Mouse (Mus musculus) forebrain, embryonic 10.5 days (tissue): Measurements from ENCODE around the gene Myof. TPM values are rescaled to one million over a fixed set of nuclear protein-coding genes. Genes with fewer than 3 reads are reported as not detected.

Source experiments
- DNase-seq: peaks from one replicate; pipeline ENCODE4 v3.0.0-alpha.2; 2017; ENCODE audit warnings: low spot score; ENCODE audit errors: extremely low spot score
- H3K27ac ChIP-seq: fragments of 300-500 bp; sonication (generic); 2 replicates; pipeline ENCODE4 v1.5.1; 2016; ENCODE audit warnings: mild to moderate bottlenecking
- H3K27me3 ChIP-seq: fragments of 300-500 bp; sonication (generic); 2 replicates; pipeline ENCODE4 v1.6.1; 2016; ENCODE audit warnings: mild to moderate bottlenecking; ENCODE audit not compliant: poor library complexity, severe bottlenecking
- H3K36me3 ChIP-seq: fragments of 300-500 bp; sonication (generic); replicated peaks from 2 replicates; pipeline ENCODE4 v1.6.1; 2016; ENCODE audit warnings: mild to moderate bottlenecking, moderate library complexity
- H3K4me1 ChIP-seq: fragments of 300-500 bp; sonication (generic); 2 replicates; pipeline ENCODE4 v1.6.1; 2016
- H3K4me3 ChIP-seq: fragments of 300-500 bp; sonication (generic); 2 replicates; pipeline ENCODE4 v1.5.1; 2016; ENCODE audit warnings: mild to moderate bottlenecking, moderate library complexity
- H3K9me3 ChIP-seq: fragments of 300-500 bp; sonication (generic); 2 replicates; pipeline ENCODE4 v1.6.1; 2016; ENCODE audit warnings: mild to moderate bottlenecking, moderate library complexity
- WGBS: fragments of 180-500 bp; shearing (Covaris S2); methylation state at CpG from one replicate; pipeline ENCODE4 v1.1.7; 2016; 5-methylcytosine and 5-hydroxymethylcytosine counted together
- polyA plus RNA-seq: library from polyadenylated mRNA; unstranded; fragments of >200 nt; fragmentation: Nextera tagmentation; extraction: Ambion mirVana; gene quantifications from 2 replicates; pipeline ENCODE4 v1.2.1, GENCODE M21; 2016

Gene Myof
- polyA plus RNA-seq, 1 experiment from 2014 or later = 2.3 TPM

DNA sequence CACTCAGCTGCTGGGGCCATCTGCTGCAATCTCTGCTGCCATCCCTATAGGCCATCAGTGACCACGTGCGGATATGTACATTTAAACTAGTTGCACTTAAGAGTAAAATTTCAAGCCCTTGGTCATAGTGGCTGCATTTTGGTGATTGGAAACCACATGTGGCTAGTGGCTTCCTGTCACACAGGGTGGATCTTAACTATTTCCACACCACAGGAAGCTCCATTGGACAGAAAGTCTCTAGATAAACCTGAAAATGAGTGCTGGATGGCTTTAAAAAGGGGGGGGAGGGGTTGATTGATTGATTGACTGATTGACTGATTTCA lies 9.7 kb downstream of the Myof start:
- Histone ChIP-seq H3K4me3 (no peak overlapping the region), H3K9me3 (no peaks in the 10 kb centered on the region), H3K36me3 (no peaks in the 10 kb centered on the region), H3K27me3 (peaks cover 10% of the 10 kb centered on the region), H3K27ac (no peak overlapping the region), H3K4me1 (peaks cover 13% of the 10 kb centered on the region)
- no peak for DNase-seq
- 88% methylated on average over 2 of the region's 2 CpGs for WGBS

- Histone ChIP-seq H3K27me3 (peaks cover 10% of the 10 kb centered on the region), H3K9me3 (no peaks in the 10 kb centered on the region), H3K4me1 (peaks cover 13% of the 10 kb centered on the region), H3K27ac (no peak overlapping the region), H3K4me3 (no peak overlapping the region), H3K36me3 (no peaks in the 10 kb centered on the region)
- no peak for DNase-seq
- 87% methylated on average over 15 of the region's 15 CpGs for WGBS
These were observed 10.2 kb downstream of the Myof start for GRCm38 (mm10) chr19:38032993-38033734.

DNA sequence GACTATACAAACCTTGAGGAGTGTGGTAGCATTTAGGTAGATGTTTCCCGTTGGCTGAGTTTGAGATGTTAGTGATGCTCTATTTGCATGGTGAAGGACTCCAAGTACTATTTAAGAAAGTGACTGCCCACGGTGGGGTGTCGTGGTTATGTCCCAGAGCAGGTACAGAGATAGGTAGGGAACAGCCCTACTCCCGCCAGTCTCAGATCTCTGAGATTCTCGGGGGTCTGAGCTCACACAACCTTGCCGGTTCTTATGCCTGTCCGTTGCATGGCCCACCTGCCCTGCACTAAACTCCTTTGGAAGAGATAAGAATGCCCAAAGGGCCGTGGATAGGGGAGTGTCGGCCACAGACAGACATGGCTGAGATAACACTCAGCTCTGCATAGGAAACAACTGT lies 12.2 kb downstream of the Myof start:
- peaks cover 10% of the 10 kb centered on the region for H3K27me3 ChIP-seq
- H3K9me3 ChIP-seq = no peaks in the 10 kb centered on the region
- no peak overlapping the region for H3K27ac ChIP-seq
- 0 out of 2 replicates have a peak overlapping the region, but pooled peaks have one; percentile 2 for H3K4me3 ChIP-seq
- H3K4me1 ChIP-seq = peaks cover 16% of the 10 kb centered on the region
- WGBS = 71% methylated on average over 9 of the region's 9 CpGs
- no peak for DNase-seq
- no peaks in the 10 kb centered on the region for H3K36me3 ChIP-seq

DNA sequence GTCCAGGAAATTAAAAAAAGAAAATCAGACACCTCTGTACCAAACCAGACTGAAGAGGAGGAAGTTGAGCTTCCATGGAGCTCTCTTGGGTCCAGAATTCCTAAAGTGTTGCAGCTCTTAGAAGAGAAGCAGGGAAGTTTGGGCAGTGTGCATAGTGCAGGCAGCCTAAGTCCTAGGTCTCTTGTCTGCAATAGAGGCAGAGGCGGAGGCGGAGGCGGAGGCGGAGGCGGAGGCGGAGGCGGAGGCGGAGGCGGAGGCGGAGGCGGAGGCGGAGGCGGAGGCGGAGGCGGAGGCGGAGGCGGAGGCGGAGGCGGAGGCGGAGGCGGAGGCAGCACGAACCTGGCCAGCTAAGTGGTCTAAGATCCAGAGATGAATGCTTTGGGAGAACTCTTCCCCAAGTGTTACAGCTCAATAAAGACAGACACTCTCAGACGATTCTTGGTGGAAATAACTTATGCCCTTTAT lies 12.7 kb downstream of the Myof start:
- peaks cover 21% of the 10 kb centered on the region for H3K4me1 ChIP-seq
- 0 out of 2 replicates have a peak overlapping the region, but pooled peaks have one; percentile 2 for H3K4me3 ChIP-seq
- WGBS = 10% methylated on average over 17 of the region's 23 CpGs
- H3K27ac ChIP-seq = no peak overlapping the region
- DNase-seq = no peak
- H3K27me3 ChIP-seq = peaks cover 10% of the 10 kb centered on the region
- no peaks in the 10 kb centered on the region for H3K36me3 ChIP-seq
- H3K9me3 ChIP-seq = no peaks in the 10 kb centered on the region

DNA sequence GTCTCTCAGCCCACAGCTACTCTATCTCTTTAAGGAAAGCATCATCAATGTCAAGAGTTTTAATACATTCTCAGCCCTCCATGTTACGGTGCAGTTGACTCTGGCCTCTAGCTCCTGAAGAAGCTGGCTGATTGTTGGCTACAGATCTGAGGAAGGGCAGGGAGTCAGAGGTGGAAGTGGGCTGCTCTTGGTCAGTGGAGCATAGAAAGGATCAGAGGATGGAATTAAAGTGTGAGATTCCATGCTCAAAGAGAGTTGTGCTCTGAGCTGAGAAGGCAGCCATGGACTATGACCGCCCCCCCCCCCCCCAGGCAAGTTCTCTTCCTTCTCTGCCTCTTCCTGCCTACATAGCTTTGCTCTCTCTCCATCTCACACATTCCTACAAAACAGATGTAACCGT lies 13.5 kb downstream of the Myof start:
- WGBS = 80% methylated on average over 3 of the region's 3 CpGs
- Histone ChIP-seq H3K4me1 (peaks cover 29% of the 10 kb centered on the region), H3K9me3 (no peaks in the 10 kb centered on the region), H3K4me3 (no peak overlapping the region), H3K27ac (no peak overlapping the region), H3K27me3 (peaks cover 10% of the 10 kb centered on the region), H3K36me3 (no peaks in the 10 kb centered on the region)
- DNase-seq = no peak

DNA sequence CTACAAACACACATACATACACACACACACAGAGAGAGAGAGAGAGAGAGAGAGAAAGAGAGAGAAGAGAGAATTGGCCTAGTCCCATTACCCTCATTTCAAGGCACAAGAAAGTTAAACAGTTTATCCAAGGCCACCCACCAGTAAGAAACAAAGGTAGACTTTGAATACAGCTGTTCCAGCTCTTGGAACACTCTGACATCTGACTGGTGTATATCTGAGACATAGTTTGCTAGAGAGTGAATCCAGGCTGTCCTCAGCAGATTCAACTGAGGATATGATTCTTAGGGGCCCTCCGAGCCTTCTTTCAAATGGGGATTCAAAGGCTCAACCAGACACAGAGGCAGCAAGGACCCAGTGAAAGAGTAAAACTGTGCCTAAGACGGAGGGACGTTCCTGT lies 14.1 kb downstream of the Myof start:
- WGBS = 87% methylated on average over 3 of the region's 3 CpGs
- Histone ChIP-seq H3K27ac (no peak overlapping the region), H3K27me3 (peaks cover 10% of the 10 kb centered on the region), H3K9me3 (no peaks in the 10 kb centered on the region), H3K4me3 (no peak overlapping the region), H3K4me1 (peaks cover 31% of the 10 kb centered on the region), H3K36me3 (no peaks in the 10 kb centered on the region)
- DNase-seq = no peak

DNA sequence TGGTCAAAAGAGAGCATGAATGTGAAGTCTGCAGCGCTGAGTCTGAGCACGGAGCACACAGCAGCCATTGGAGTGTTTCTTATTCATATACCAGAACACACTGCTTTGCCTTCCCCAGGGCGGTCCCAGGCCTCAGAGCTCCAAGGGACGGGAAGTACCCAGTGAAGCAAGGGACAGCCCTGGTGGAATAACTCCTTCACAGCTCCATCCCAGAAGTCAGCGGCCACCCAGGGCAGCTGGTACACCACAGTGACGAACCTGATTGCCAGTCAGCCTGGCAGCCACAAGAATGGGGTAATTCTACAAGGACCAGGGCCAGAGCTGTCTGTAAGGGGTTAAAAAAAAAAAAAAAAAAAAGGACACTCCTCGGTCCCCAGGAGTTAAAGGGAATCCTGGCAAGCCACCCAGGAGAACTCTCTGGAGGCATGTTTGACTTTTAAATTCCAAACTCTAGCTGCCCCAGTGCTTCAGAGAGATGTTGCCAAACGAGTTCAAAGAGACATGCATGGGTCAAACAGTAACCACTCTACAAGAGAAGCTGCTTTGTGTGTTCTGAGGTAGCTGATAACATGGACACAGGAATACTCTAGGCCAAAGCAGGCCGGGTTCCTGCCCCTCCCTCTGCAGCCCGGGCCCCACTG lies 15.4 kb downstream of the Myof start:
- DNase-seq = no peak
- 77% methylated on average over 10 of the region's 10 CpGs for WGBS
- Histone ChIP-seq H3K27me3 (peaks cover 10% of the 10 kb centered on the region), H3K4me3 (no peak overlapping the region), H3K9me3 (no peaks in the 10 kb centered on the region), H3K4me1 (peaks cover 31% of the 10 kb centered on the region), H3K27ac (no peak overlapping the region), H3K36me3 (no peaks in the 10 kb centered on the region)

DNA sequence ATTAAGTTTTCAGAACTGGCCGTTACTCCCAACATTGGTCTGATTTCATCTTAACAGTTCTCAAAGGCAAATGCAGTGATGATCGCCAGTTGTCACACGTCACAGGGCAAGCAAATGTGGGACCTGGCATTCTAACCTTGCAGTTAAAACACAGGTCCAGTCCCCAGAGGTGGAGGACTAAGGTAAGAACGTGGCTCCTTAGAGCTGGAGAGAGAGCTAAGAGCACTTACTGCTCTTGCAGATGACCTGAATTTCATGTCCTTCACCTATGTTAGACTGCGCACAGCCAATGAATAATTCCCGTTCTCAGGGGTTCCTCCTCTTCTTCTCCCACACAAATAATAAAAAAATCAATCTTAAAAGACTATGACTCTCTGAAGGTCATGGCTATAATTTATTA lies 16.0 kb downstream of the Myof start:
- Histone ChIP-seq H3K9me3 (no peaks in the 10 kb centered on the region), H3K27me3 (peaks cover 10% of the 10 kb centered on the region), H3K36me3 (no peaks in the 10 kb centered on the region), H3K4me1 (peaks cover 31% of the 10 kb centered on the region), H3K27ac (no peak overlapping the region), H3K4me3 (no peak overlapping the region)
- DNase-seq = no peak
- 89% methylated on average over 6 of the region's 6 CpGs for WGBS

DNA sequence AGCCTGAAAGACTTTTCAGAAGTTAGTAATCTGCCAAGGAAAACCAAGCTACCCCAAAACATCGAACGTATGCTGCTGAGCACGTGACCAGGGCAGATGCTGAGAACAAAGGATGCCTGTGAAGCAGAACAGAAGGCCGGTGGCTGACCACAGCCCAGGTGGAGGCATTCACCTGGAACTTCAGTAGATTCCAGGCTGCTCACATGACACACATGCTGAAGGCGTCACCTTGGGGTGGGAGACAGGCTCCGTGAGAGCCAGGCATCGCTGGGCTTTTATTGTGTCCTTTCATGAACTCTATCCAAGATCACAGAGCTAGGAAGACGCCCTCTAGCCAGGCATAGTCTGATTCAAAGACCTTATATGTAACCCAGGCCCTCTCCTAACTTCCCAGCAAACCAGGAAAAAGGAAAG lies 17.2 kb downstream of the Myof start:
- no peak overlapping the region for H3K4me3 ChIP-seq
- WGBS = 78% methylated on average over 8 of the region's 8 CpGs

GRCm38 (mm10) chr19:38025254-38026041 lies 17.9 kb downstream of the Myof start:
- DNase-seq = no peak
- WGBS = 59% methylated on average over 7 of the region's 9 CpGs

More for the DNA sequence above, 17.2 kb downstream of the Myof start:
- Histone ChIP-seq H3K36me3 (no peaks in the 10 kb centered on the region), H3K4me1 (peaks cover 31% of the 10 kb centered on the region), H3K9me3 (no peaks in the 10 kb centered on the region), H3K27ac (peak overlapping the region; percentile 58; the same call in 1 of the 2 replicates), H3K27me3 (peaks cover 2% of the 10 kb centered on the region)
- DNase-seq = no peak

GRCm38 (mm10) chr19:38023603-38024002 lies 19.8 kb downstream of the Myof start:
- Histone ChIP-seq H3K27ac (no peak overlapping the region), H3K36me3 (no peaks in the 10 kb centered on the region), H3K4me1 (peaks cover 18% of the 10 kb centered on the region), H3K27me3 (no peaks in the 10 kb centered on the region), H3K4me3 (no peak overlapping the region), H3K9me3 (no peaks in the 10 kb centered on the region)
- DNase-seq = no peak
- WGBS = 45% methylated on average over 4 of the region's 4 CpGs

More at GRCm38 (mm10) chr19:38025254-38026041, 17.9 kb downstream of the Myof start:
- Histone ChIP-seq H3K4me3 (no peak overlapping the region), H3K9me3 (no peaks in the 10 kb centered on the region), H3K27ac (peak overlapping the region; percentile 58; the same call in 1 of the 2 replicates), H3K4me1 (peaks cover 25% of the 10 kb centered on the region), H3K27me3 (no peaks in the 10 kb centered on the region), H3K36me3 (no peaks in the 10 kb centered on the region)

DNA sequence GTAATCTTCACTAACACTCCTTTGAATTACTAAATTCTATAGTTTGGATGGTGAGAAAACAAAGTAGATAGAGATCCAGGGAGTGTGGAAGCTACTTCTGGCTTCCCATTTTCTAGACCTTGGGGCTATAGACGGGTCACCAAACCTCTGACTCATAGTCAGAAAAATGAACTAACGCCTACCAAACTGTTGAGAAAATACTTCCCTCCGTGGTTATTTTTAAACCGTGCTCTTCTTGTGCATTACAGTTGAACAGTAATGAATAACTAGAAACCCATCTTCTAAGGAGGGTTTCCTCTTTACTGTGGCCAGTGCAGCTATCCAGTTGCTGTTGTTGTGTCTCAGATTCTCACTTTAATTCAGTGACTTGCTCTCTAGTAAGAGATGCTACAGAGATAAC lies 20.7 kb downstream of the Myof start:
- H3K27me3 ChIP-seq = no peaks in the 10 kb centered on the region
- 81% methylated on average over 4 of the region's 4 CpGs for WGBS
- H3K4me3 ChIP-seq = no peak overlapping the region
- no peak overlapping the region for H3K27ac ChIP-seq
- no peaks in the 10 kb centered on the region for H3K36me3 ChIP-seq
- peaks cover 18% of the 10 kb centered on the region for H3K4me1 ChIP-seq
- no peaks in the 10 kb centered on the region for H3K9me3 ChIP-seq
- no peak for DNase-seq

- no peaks in the 10 kb centered on the region for H3K36me3 ChIP-seq
- H3K27me3 ChIP-seq = no peaks in the 10 kb centered on the region
- no peak overlapping the region for H3K27ac ChIP-seq
- DNase-seq = no peak
- 70% methylated on average over 1 of the region's 1 CpGs for WGBS
- H3K9me3 ChIP-seq = no peaks in the 10 kb centered on the region
- H3K4me1 ChIP-seq = peaks cover 17% of the 10 kb centered on the region
- no peak overlapping the region for H3K4me3 ChIP-seq
These were observed 27.5 kb downstream of the Myof start for GRCm38 (mm10) chr19:38015873-38016254.
